Mouse (Mus musculus) forebrain, embryonic 10.5 days (tissue): ENCODE measurements around the gene Fam221b. TPM values are rescaled to one million over a fixed set of nuclear protein-coding genes. Genes with fewer than 3 reads are reported as not detected.

Experiments
- DNase-seq: peaks from one replicate; pipeline ENCODE4 v3.0.0-alpha.2; 2017; ENCODE audit warnings: low spot score; ENCODE audit errors: extremely low spot score
- H3K27ac ChIP-seq: fragments of 300-500 bp; sonication (generic); 2 replicates; pipeline ENCODE4 v1.5.1; 2016; ENCODE audit warnings: mild to moderate bottlenecking
- H3K27me3 ChIP-seq: fragments of 300-500 bp; sonication (generic); 2 replicates; pipeline ENCODE4 v1.6.1; 2016; ENCODE audit warnings: mild to moderate bottlenecking; ENCODE audit not compliant: poor library complexity, severe bottlenecking
- H3K36me3 ChIP-seq: fragments of 300-500 bp; sonication (generic); replicated peaks from 2 replicates; pipeline ENCODE4 v1.6.1; 2016; ENCODE audit warnings: mild to moderate bottlenecking, moderate library complexity
- H3K4me1 ChIP-seq: fragments of 300-500 bp; sonication (generic); 2 replicates; pipeline ENCODE4 v1.6.1; 2016
- H3K4me3 ChIP-seq: fragments of 300-500 bp; sonication (generic); 2 replicates; pipeline ENCODE4 v1.5.1; 2016; ENCODE audit warnings: mild to moderate bottlenecking, moderate library complexity
- H3K9me3 ChIP-seq: fragments of 300-500 bp; sonication (generic); 2 replicates; pipeline ENCODE4 v1.6.1; 2016; ENCODE audit warnings: mild to moderate bottlenecking, moderate library complexity
- WGBS: fragments of 180-500 bp; shearing (Covaris S2); methylation state at CpG from one replicate; pipeline ENCODE4 v1.1.7; 2016; 5-methylcytosine and 5-hydroxymethylcytosine counted together
- polyA plus RNA-seq: library from polyadenylated mRNA; unstranded; fragments of >200 nt; fragmentation: Nextera tagmentation; extraction: Ambion mirVana; gene quantifications from 2 replicates; pipeline ENCODE4 v1.2.1, GENCODE M21; 2016

Fam221b gene
- polyA plus RNA-seq, 1 experiment from 2014 or later: 1.6 TPM

DNA sequence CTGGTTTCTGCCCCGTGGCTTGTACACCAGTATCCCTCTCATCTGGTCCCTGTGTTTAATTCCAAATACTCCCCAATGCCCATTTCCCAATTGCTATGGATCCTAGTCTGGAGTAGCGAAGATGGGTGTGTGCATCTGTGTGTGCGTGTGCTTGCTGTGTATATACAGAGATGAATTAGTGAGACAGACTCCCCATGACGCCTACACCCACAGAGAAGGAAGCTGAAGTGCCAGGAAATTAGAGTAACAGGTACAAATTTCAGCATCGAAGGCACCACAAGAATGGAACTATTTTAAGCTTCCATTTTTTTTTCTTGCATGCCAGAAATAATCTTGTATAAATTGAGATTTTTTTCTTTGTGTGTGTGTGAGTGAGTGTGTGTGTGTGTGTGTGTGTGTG is 22.1 kb upstream of the Fam221b start:
- Histone ChIP-seq H3K4me1 (peaks cover 4% of the 10 kb centered on the region), H3K9me3 (no peaks in the 10 kb centered on the region), H3K27me3 (no peaks in the 10 kb centered on the region), H3K27ac (no peak overlapping the region), H3K36me3 (peaks cover 11% of the 10 kb centered on the region), H3K4me3 (no peak overlapping the region)
- DNase-seq: no peak
- WGBS: 84% methylated on average over 5 of the region's 5 CpGs

DNA sequence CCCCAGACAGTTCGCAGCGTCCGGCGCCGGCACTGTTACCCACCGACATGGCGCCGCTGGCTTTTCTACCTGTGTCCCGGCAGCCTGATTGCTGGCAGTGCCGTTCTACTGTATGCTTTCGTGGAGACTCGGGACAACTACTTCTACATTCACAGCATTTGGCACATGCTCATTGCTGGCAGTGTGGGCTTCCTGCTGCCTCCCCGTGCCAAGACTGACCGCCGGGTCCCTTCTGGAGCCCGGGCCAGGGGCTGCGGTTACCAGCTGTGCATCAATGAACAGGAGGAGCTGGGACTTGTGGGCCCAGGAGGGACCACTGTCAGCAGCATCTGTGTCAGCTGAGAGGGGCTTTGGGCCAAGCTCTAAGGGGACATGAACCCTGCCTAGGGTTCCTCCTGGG is 21.1 kb upstream of the Fam221b start:
- Histone ChIP-seq H3K4me3 (no peak overlapping the region), H3K9me3 (no peaks in the 10 kb centered on the region), H3K27ac (no peak overlapping the region), H3K4me1 (no peaks in the 10 kb centered on the region), H3K36me3 (peaks cover 21% of the 10 kb centered on the region), H3K27me3 (no peaks in the 10 kb centered on the region)
- 94% methylated on average over 17 of the region's 17 CpGs for WGBS
- no peak for DNase-seq

DNA sequence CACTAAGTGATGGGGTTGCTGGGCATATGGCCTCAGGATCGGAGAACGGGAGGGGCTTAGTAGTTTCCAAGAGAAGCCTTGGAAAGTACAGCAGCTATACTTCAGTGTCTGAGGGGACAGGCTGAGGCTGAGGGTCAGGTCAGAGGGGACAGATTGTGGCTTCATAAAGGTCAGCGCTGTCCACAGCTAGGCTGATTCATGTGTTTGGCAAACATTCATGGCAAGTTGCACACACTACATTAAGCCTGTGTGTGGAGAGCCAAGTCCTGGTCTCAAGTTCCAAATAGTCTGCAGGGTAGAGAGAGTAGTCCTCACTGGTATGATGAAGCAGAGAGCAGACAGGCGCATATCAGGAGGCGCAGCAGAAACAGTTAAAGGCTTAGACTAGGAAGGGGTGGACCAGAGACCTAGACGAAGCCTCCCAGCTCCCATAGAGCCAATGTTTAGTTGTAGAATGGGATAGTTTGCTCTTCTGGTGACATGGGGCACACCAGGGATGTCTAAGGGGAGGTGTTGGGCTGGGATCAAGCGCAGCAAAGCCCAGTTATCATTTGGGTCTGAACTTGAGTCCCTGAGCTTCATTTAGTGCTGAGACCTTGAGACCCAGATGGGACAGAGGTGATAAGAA is 10.6 kb upstream of the Fam221b start:
- no peaks in the 10 kb centered on the region for H3K27me3 ChIP-seq
- no peak overlapping the region for H3K4me3 ChIP-seq
- H3K27ac ChIP-seq: no peak overlapping the region
- no peak for DNase-seq
- H3K4me1 ChIP-seq: no peaks in the 10 kb centered on the region
- H3K36me3 ChIP-seq: peaks cover 25% of the 10 kb centered on the region
- H3K9me3 ChIP-seq: no peaks in the 10 kb centered on the region
- 94% methylated on average over 7 of the region's 7 CpGs for WGBS

DNA sequence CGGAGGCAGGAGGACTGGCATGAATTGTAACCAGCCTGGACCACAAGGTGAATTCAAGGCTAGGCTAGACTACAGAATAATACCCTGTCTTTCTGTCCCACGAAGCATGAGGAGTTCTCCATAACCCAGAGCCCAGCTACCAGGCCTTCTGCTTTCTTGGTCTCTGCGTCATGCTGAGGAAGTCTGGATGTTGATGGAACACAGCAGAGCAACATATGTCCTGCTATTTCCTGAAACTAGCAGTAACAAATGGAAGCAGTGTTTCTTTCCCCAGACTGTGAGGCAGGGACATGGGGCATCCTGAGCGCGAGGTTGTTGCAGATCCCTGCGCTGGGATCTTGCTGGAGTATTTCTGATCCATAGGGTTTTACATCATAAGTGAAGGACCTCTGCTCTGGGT is 9.6 kb upstream of the Fam221b start:
- Histone ChIP-seq H3K4me3 (no peak overlapping the region), H3K4me1 (no peaks in the 10 kb centered on the region)
- WGBS: 85% methylated on average over 6 of the region's 6 CpGs

GRCm38 (mm10) chr4:43675608-43676007 is 6.7 kb upstream of the Fam221b start:
- H3K27me3 ChIP-seq: peaks cover 8% of the 10 kb centered on the region
- 73% methylated on average over 4 of the region's 4 CpGs for WGBS
- DNase-seq: no peak
- H3K27ac ChIP-seq: no peak overlapping the region
- no peak overlapping the region for H3K4me3 ChIP-seq
- no peaks in the 10 kb centered on the region for H3K9me3 ChIP-seq
- H3K4me1 ChIP-seq: peaks cover 11% of the 10 kb centered on the region
- H3K36me3 ChIP-seq: peaks cover 10% of the 10 kb centered on the region

More for the DNA sequence above, 9.6 kb upstream of the Fam221b start:
- H3K9me3 ChIP-seq: no peaks in the 10 kb centered on the region
- no peak for DNase-seq
- no peaks in the 10 kb centered on the region for H3K27me3 ChIP-seq
- no peak overlapping the region for H3K27ac ChIP-seq
- H3K36me3 ChIP-seq: peaks cover 30% of the 10 kb centered on the region

DNA sequence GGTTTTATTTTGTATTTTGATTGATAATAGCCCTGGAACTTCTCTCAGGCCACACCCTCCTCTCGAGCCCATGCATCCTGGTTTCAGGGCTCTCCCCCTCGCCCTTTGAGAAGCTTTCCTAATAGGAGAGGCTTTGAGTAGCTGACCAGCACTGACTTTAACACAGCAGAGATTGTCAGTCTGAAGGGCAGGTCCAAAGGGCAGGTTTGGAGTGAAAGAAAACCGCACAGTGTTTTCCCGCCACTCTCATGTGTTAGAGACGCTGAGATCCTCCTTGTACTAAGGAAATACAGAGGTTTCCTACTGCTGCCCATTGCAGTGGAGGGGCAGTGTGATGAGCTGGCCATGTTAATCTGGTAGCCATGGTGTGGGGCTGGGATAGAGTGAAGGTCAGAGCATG is 6.0 kb upstream of the Fam221b start:
- no peak for DNase-seq
- H3K27me3 ChIP-seq: peaks cover 14% of the 10 kb centered on the region
- H3K9me3 ChIP-seq: no peaks in the 10 kb centered on the region
- peaks cover 10% of the 10 kb centered on the region for H3K36me3 ChIP-seq
- no peak overlapping the region for H3K27ac ChIP-seq
- WGBS: 79% methylated on average over 5 of the region's 5 CpGs
- peaks cover 18% of the 10 kb centered on the region for H3K4me1 ChIP-seq
- no peak overlapping the region for H3K4me3 ChIP-seq

DNA sequence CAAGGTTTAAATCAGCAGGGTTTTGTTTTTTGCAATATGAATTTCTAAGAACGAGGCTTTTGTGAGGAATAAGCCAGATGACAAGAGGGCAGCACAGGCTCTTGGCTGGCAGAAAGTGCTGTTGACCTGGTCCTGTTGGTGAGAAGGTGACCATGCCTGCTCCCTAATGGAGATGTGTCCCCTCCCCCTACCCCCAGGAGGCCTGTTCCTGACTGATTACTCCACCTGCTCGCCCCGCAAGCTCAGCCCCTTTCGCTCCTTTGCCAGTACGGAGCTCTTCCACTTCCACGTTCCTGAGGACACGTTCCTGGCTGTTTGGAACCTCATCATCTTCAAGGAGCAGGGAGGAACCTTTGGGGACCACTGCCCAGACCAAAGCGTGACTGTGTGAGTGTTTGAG is 4.8 kb upstream of the Fam221b start:
- 78% methylated on average over 8 of the region's 8 CpGs for WGBS
- H3K4me3 ChIP-seq: no peak overlapping the region
- no peak for DNase-seq

DNA sequence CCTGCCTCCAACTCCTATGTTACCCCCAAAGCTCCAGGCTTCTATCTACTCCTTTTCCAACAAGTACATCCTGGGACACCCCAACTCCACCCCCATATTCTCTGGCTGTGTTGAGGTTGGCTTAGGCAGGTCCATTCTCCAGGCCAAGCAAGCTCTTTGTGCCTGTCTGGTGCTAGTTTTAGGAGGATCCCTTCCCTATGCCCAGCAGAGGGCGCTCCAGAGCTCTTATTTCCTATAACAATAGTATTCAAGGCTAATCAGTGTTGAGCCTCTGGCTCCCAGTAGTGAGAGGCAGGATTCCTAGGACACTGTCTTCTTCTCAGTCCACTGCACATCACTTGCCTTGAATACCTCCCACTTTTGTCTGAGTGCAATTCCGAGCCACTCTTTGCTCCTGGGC is 3.1 kb upstream of the Fam221b start:
- DNase-seq: peak; percentile 87
- peaks cover 6% of the 10 kb centered on the region for H3K36me3 ChIP-seq
- H3K9me3 ChIP-seq: no peaks in the 10 kb centered on the region
- WGBS: 0% methylated on average over 2 of the region's 2 CpGs
- peaks cover 35% of the 10 kb centered on the region for H3K27me3 ChIP-seq
- H3K4me3 ChIP-seq: no peak overlapping the region
- H3K27ac ChIP-seq: 0 out of 2 replicates have a peak overlapping the region, but pooled peaks have one; percentile 22
- peaks cover 32% of the 10 kb centered on the region for H3K4me1 ChIP-seq

More for the DNA sequence above, 4.8 kb upstream of the Fam221b start:
- H3K4me1 ChIP-seq: peaks cover 27% of the 10 kb centered on the region
- H3K9me3 ChIP-seq: no peaks in the 10 kb centered on the region
- peaks cover 20% of the 10 kb centered on the region for H3K27me3 ChIP-seq
- H3K27ac ChIP-seq: no peak overlapping the region
- peaks cover 10% of the 10 kb centered on the region for H3K36me3 ChIP-seq

DNA sequence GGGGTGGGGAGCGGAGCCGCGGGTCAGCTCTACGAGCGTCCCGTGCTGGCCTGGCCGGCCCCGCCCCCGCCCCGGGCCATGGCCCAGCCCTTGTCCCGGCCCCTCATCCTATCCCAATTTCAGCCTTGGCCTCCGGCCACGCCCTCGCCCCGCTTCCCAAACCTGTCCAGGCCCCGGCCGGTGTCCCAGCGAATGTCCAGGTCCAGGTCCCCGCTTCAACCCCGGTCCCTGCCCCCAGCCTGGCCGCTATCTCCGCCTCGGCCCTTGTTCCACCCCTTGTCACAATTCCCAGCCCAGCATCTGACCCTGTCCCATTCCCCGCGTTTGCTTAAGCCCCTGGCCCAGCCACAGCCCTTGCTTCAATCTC is 466 bp upstream of the Fam221b start:
- H3K9me3 ChIP-seq: no peaks in the 10 kb centered on the region
- peaks cover 3% of the 10 kb centered on the region for H3K36me3 ChIP-seq
- peak overlapping the region; percentile 93 for H3K27ac ChIP-seq
- peak overlapping the region; percentile 82 for H3K4me3 ChIP-seq
- 2% methylated on average over 21 of the region's 25 CpGs for WGBS
- peak; percentile 82 for DNase-seq
- peaks cover 61% of the 10 kb centered on the region for H3K27me3 ChIP-seq
- H3K4me1 ChIP-seq: peaks cover 32% of the 10 kb centered on the region

DNA sequence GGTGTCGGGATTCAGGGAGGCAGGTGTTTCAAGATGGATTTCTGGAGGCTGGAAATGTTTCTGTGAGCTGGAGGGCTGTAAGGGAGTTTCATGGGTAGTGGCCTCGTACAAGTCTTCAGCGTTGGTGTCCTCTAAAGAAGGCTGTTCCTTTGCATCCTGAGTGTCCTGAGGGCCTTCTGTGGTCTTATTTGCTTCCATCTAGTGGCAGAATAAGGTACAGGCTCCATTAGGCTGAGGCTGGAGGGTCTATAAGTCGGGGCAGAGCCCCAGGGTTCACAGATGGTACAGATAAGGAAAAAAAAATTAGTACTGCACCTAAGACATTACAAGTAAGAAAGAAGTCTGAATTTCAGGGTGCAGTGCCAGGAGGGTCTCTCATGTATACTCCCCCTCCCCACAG is 2.5 kb downstream of the Fam221b start:
- Histone ChIP-seq H3K4me3 (no peak overlapping the region), H3K9me3 (no peaks in the 10 kb centered on the region), H3K27ac (no peak overlapping the region), H3K36me3 (no peaks in the 10 kb centered on the region), H3K27me3 (peaks cover 87% of the 10 kb centered on the region), H3K4me1 (peaks cover 25% of the 10 kb centered on the region)
- no peak for DNase-seq
- WGBS: 31% methylated on average over 4 of the region's 4 CpGs

- peaks cover 29% of the 10 kb centered on the region for H3K27me3 ChIP-seq
- no peaks in the 10 kb centered on the region for H3K9me3 ChIP-seq
- peak overlapping the region; percentile 68 for H3K4me3 ChIP-seq
- no peak for DNase-seq
- H3K4me1 ChIP-seq: peaks cover 33% of the 10 kb centered on the region
- H3K27ac ChIP-seq: peak overlapping the region; percentile 30; the same call in 1 of the 2 replicates
- H3K36me3 ChIP-seq: no peaks in the 10 kb centered on the region
- 64% methylated on average over 4 of the region's 4 CpGs for WGBS
Measured at GRCm38 (mm10) chr4:43657146-43657545, 11.8 kb downstream of the Fam221b start.

- 2% methylated on average over 34 of the region's 34 CpGs for WGBS
- peak within 1 kb of the TSS; percentile 68 for H3K4me3 ChIP-seq
- H3K4me1 ChIP-seq: peaks cover 33% of the 10 kb centered on the region
- DNase-seq: peak; percentile 93
- peaks cover 23% of the 10 kb centered on the region for H3K27me3 ChIP-seq
- H3K36me3 ChIP-seq: no peaks in the 10 kb centered on the region; the same call in 1 of the 2 replicates
- peak within 1 kb of the TSS; percentile 90 for H3K27ac ChIP-seq
- H3K9me3 ChIP-seq: no peaks in the 10 kb centered on the region
Measured at GRCm38 (mm10) chr4:43656339-43657109, 12.4 kb downstream of the Fam221b start, which contains the start of gene Hint2. TSS of gene Hint2 (minus strand) at chr4:43656466.

GRCm38 (mm10) chr4:43655656-43656338 is 13.1 kb downstream of the Fam221b start:
- Histone ChIP-seq H3K36me3 (peaks cover 2% of the 10 kb centered on the region), H3K4me1 (peaks cover 33% of the 10 kb centered on the region), H3K4me3 (peak overlapping the region; percentile 68), H3K9me3 (no peaks in the 10 kb centered on the region), H3K27me3 (peaks cover 16% of the 10 kb centered on the region), H3K27ac (peak overlapping the region; percentile 90)
- no peak for DNase-seq
- 6% methylated on average over 34 of the region's 34 CpGs for WGBS
